Mouse (Mus musculus) embryonic facial prominence, embryonic 15.5 days (tissue): ENCODE data around the gene Tmem132b. TPM values are rescaled to one million over a fixed set of nuclear protein-coding genes. Genes with fewer than 3 reads are reported as not detected.

ENCODE experiments used
- polyA plus RNA-seq: library from polyadenylated mRNA; unstranded; fragments of >200 nt; fragmentation: Nextera tagmentation; extraction: Ambion mirVana; gene quantifications from 2 replicates; pipeline ENCODE4 v1.2.1, GENCODE M21; 2015

The Tmem132b gene
- polyA plus RNA-seq, 1 experiment from 2014 or later, result 0.15 TPM

Other genes starting within 250 kb of the Tmem132b start
- gene Scarb1, start 190.7 kb upstream of the Tmem132b start, polyA plus RNA-seq, result 61.0 and 64.7 TPM in 2 replicates
- 0.32 and 0.48 TPM in 2 replicates for gene Gm10382, start 142.5 kb upstream of the Tmem132b start, polyA plus RNA-seq
- 1,092 and 1,100 TPM in 2 replicates for gene Ubc, start 141.6 kb upstream of the Tmem132b start, polyA plus RNA-seq
- gene Dhx37, start 97.7 kb upstream of the Tmem132b start, polyA plus RNA-seq, result 11.3 and 12.7 TPM in 2 replicates
- gene Bri3bp, start 90.2 kb upstream of the Tmem132b start, polyA plus RNA-seq, result 34.1 and 37.6 TPM in 2 replicates
- gene Aacs, start 56.0 kb upstream of the Tmem132b start, polyA plus RNA-seq, result 42.5 and 46.3 TPM in 2 replicates